Comparison of ENCODE assay signal across 1 mouse cellular context in the genomic region with DNA sequence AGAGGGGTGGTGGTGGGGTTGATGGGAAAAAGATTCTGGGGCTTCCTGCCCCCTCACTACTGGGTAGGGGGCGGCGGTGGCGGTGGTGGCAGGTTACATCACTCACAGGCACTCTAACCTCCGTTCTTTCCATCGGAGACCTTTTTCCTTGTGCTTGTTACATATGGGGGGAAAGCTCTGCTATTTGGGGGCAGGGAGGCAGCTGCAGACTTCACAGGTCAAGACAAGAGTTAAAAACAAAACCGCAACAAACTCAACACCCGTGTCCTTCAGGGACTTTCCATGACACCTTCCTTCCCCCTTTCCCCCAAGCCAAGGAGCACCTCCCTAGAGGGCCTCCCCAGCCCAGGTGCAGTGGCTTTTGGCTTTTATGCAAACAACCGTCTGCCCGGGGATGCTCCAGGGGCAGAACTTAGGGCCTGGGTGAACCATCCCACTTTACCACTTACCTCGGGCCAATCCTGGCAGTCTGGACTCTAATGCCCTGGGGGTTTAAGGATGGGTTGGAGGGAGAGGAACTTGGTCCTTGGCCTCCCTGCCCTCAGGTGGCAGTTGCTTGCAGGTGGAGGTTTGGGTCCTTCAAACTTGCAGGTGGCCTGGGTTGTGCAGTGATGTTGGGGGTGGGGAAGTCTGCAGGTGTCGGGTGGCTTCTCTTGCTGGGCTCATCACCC.
TF ChIP-seq lines count a peak whose summit lies in the region.

No protein-coding gene starts in this region.

TF ChIP-seq in CH12.LX, 34 proteins besides CTCF, POLR2A, EP300 and RAD21 (continued from another document):
- TF ChIP-seq MAX (IDR thresholded peaks at IDR 0.05; ENCODE audit: low read length) (peak; percentile 87), ZC3H11A (IDR thresholded peaks at IDR 0.05; ENCODE audit: low read depth, low read length) (no peak; the same call in 1 of the 2 replicates), MEF2A (IDR thresholded peaks at IDR 0.05; ENCODE audit: borderline replicate concordance, low read depth, low read length) (peak; percentile 98), USF2 (conservative IDR thresholded peaks at IDR 0.05; ENCODE audit: low read depth, low read length) (no peak), SIN3A (IDR thresholded peaks at IDR 0.05; ENCODE audit: low read length) (peak; percentile 96), ETS1 (conservative IDR thresholded peaks at IDR 0.05; ENCODE audit: low read depth, low read length) (peak; percentile 98), ZMIZ1 (IDR thresholded peaks at IDR 0.05; ENCODE audit: low read depth, low read length) (peak; percentile 81; the same call in 1 of the 2 replicates), ELF1 (IDR thresholded peaks at IDR 0.05; ENCODE audit: low read depth, low read length) (peak; percentile 64; the same call in 1 of the 2 replicates), KAT2A (IDR thresholded peaks at IDR 0.05; ENCODE audit: insufficient replicate concordance, low read length) (peak; percentile 85; the same call in 1 of the 2 replicates), NRF1 (IDR thresholded peaks at IDR 0.05; ENCODE audit: low read depth, low read length) (peak; percentile 62), CHD1 (IDR thresholded peaks at IDR 0.05; ENCODE audit: low read depth, low read length) (no peak; the same call in none of the 2 replicates), POLR2AphosphoS2 (IDR thresholded peaks at IDR 0.05; ENCODE audit: low read depth, low read length) (0 out of 2 replicates have a peak, but pooled peaks have one; percentile 36), PAX5 (IDR thresholded peaks at IDR 0.05; ENCODE audit: low read length) (no peak), JUN (IDR thresholded peaks at IDR 0.05; ENCODE audit: insufficient read depth, low read depth, low read length) (peak; percentile 90), MAFK (IDR thresholded peaks at IDR 0.05; ENCODE audit: insufficient replicate concordance, low read length) (peak; percentile 95), ZNF384 (IDR thresholded peaks at IDR 0.05; ENCODE audit: low read depth, low read length) (peak; percentile 82), MXI1 (IDR thresholded peaks at IDR 0.05; ENCODE audit: low read depth, low read length) (peak; percentile 67; the same call in 1 of the 2 replicates), GABPA (IDR thresholded peaks at IDR 0.05; ENCODE audit: insufficient replicate concordance, low read depth, low read length) (no peak; the same call in 1 of the 2 replicates), TCF12 (IDR thresholded peaks at IDR 0.05; ENCODE audit: low read depth, low read length) (peak; percentile 100), BHLHE40 (IDR thresholded peaks at IDR 0.05; ENCODE audit: low read depth, low read length) (peak; percentile 94), RCOR1 (conservative IDR thresholded peaks at IDR 0.05; ENCODE audit: low read depth, low read length) (peak; percentile 99), IRF4 (IDR thresholded peaks at IDR 0.05; ENCODE audit: low read depth, low read length) (peak; percentile 97), MYC (IDR thresholded peaks at IDR 0.05; ENCODE audit: low read depth, low read length) (peak; percentile 92), NELFE (IDR thresholded peaks at IDR 0.05; ENCODE audit: low read depth, low read length) (peak; percentile 63), UBTF (IDR thresholded peaks at IDR 0.05; ENCODE audit: low read depth, low read length) (peak; percentile 89; the same call in 1 of the 2 replicates), CHD2 (IDR thresholded peaks at IDR 0.05; ENCODE audit: low read length) (peak; percentile 97), HCFC1 (IDR thresholded peaks at IDR 0.05; ENCODE audit: low read depth, low read length) (no peak; the same call in none of the 2 replicates), TBP (conservative IDR thresholded peaks at IDR 0.05; ENCODE audit: low read depth, low read length) (peak; percentile 53; the same call in 1 of the 2 replicates)
